Mouse (Mus musculus) stomach, postnatal 0 days (tissue): ENCODE data around the gene Gk5.

Experiments used
- CTCF ChIP-seq: IDR thresholded peaks from 2 replicates; pipeline ENCODE4 v1.5.1; 2016; ENCODE audit warnings: antibody characterized with exemption, low read depth, mild to moderate bottlenecking, moderate library complexity
- EP300 ChIP-seq: optimal IDR thresholded peaks from 2 replicates; pipeline ENCODE3; 2016; ENCODE audit warnings: antibody characterized with exemption

DNA sequence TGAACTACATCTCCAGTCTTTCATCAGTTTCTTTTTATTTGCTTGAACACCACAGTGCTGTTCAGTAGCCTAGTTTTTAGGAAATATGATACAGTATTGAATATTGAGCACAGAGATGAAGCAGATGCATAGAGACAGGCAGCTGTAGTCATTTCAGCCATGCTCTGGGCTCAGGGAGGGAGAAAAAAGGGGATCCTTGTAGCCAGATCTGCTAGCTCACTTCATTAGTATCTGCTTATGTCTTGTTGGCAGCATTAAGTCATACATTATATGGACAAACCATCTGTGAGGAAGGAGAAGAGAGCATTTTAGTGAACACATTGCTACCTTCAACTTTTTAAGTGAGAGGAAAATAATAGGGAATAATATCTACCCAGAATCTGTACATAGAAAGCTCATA lies 101.3 kb downstream of the Gk5 start:
- TF ChIP-seq CTCF (no peak), EP300 (no peak)
